Mouse (Mus musculus): ENCODE results near the gene Clasp1.

Clasp1 gene

GRCm38 (mm10) chr1:118658716-118659115, 269.9 kb downstream of the Clasp1 start:
- no peak for DNase-seq (ENCODE audit: low read depth, low spot score)

DNA sequence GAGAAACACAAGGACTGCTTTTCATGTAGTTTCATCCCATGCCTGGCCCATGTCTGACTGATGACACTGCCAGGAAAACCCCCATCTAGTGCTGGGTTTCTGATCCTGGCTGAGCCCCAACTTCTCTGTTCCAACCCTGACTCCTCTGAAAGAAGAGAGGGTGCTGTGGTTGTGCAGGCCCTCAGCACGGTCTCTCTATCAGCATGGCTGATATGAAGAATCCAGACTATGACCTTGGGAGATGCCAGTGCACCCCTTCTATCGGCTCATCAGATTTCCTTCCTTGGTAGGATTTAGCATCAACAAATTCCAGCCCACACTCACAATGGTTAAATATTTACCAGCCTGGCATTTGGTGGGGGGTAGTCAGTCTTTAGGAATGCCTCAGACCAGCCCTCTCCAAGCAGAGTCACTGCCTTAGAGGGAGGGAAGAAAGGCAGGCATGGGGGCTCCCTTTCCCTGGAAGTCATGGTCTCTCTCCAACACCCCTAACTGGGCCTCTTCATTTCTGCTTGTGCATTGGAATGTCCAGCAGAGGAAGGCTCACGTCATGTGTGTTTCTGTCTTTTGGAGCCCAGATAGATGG, 272.1 kb downstream of the Clasp1 start:
- DNase-seq (ENCODE audit: low read depth, low spot score): no peak

Data from embryo, embryonic 11.5 days (tissue).